Mouse (Mus musculus) liver, postnatal 0 days (tissue): Measurements from ENCODE around the gene Gucy1b1. TPM values are rescaled to one million over a fixed set of nuclear protein-coding genes. Genes with fewer than 3 reads are reported as not detected.

Experiments
- ATAC-seq: fragments of 200-750 bp; cut with Nextera tagmentation; 2 replicates; pipeline ENCODE4 v1.8.0; 2017; ENCODE audit warnings: mild to moderate bottlenecking, moderate library complexity
- DNase-seq: peaks from one replicate; pipeline ENCODE4 v3.0.0-alpha.2; 2016
- H3K27ac ChIP-seq: fragments of 300-500 bp; sonication (generic); 2 replicates; pipeline ENCODE4 v1.5.1; 2014; ENCODE audit warnings: antibody characterized with exemption, moderate library complexity, mild to moderate bottlenecking, low read depth
- H3K27me3 ChIP-seq: fragments of 300-500 bp; sonication (generic); 2 replicates; pipeline ENCODE4 v1.6.1; 2014; ENCODE audit warnings: low read length, control low read depth, mixed read lengths; ENCODE audit not compliant: insufficient read depth
- H3K36me3 ChIP-seq: fragments of 300-500 bp; sonication (generic); replicated peaks from 2 replicates; pipeline ENCODE4 v1.6.1; 2014; ENCODE audit warnings: mild to moderate bottlenecking, control low read depth, low read length, moderate library complexity, mixed read lengths; ENCODE audit not compliant: insufficient read depth
- H3K4me1 ChIP-seq: fragments of 300-500 bp; sonication (generic); 2 replicates; pipeline ENCODE4 v1.6.1; 2014; ENCODE audit warnings: antibody characterized with exemption, mild to moderate bottlenecking, control low read depth; ENCODE audit not compliant: insufficient read depth
- H3K4me2 ChIP-seq: fragments of 300-500 bp; sonication (generic); 2 replicates; pipeline ENCODE4 v1.6.1; 2014; ENCODE audit warnings: low read depth, mild to moderate bottlenecking, low read length, moderate library complexity, mixed read lengths
- H3K4me3 ChIP-seq: fragments of 300-500 bp; sonication (generic); 2 replicates; pipeline ENCODE4 v1.5.1; 2014; ENCODE audit warnings: low read depth, low read length
- H3K9ac ChIP-seq: fragments of 300-500 bp; sonication (generic); replicated peaks from 2 replicates; pipeline ENCODE4 v1.6.1; 2014; ENCODE audit warnings: mild to moderate bottlenecking, moderate library complexity
- H3K9me3 ChIP-seq: fragments of 300-500 bp; sonication (generic); 2 replicates; pipeline ENCODE4 v1.6.1; 2016; ENCODE audit warnings: mild to moderate bottlenecking, control low read depth, low read length, mixed read lengths
- CTCF ChIP-seq: sonication (generic); IDR thresholded peaks from 2 replicates; pipeline ENCODE4 v1.5.1; 2016; ENCODE audit warnings: antibody characterized with exemption, low read depth
- EP300 ChIP-seq: IDR thresholded peaks from 2 replicates; pipeline ENCODE4 v1.6.1; 2016; ENCODE audit warnings: antibody characterized with exemption, low read depth, mild to moderate bottlenecking
- WGBS: fragments of 180-500 bp; shearing (Covaris S2); extraction: QIAGEN DNeasy Blood & Tissue Kit; methylation state at CpG from one replicate; pipeline ENCODE4 v1.1.7; 2014; ENCODE audit not compliant: insufficient replicate concordance; 5-methylcytosine and 5-hydroxymethylcytosine counted together
- polyA plus RNA-seq: library from polyadenylated mRNA; unstranded; fragments of >200 nt; fragmentation: Nextera tagmentation; extraction: Ambion mirVana; gene quantifications from 2 replicates; pipeline ENCODE4 v1.2.1, GENCODE M21; 2015

Gene Gucy1b1
- polyA plus RNA-seq, 1 experiment from 2014 or later = 7.7 TPM

GRCm38 (mm10) chr3:82099127-82099526 is 24.6 kb upstream of the Gucy1b1 start:
- TF ChIP-seq CTCF (no peak), EP300 (no peak)
- Histone ChIP-seq H3K9me3 (no peaks in the 10 kb centered on the region), H3K4me1 (no peaks in the 10 kb centered on the region), H3K4me2 (no peak overlapping the region), H3K9ac (no peak overlapping the region), H3K36me3 (no peaks in the 10 kb centered on the region), H3K27me3 (no peaks in the 10 kb centered on the region), H3K4me3 (no peak overlapping the region), H3K27ac (no peak overlapping the region)
- ATAC-seq (no peak), DNase-seq (no peak)
- WGBS = 81% methylated on average over 6 of the region's 6 CpGs

GRCm38 (mm10) chr3:82096801-82097200 is 22.3 kb upstream of the Gucy1b1 start:
- TF ChIP-seq CTCF (no peak), EP300 (no peak)
- Histone ChIP-seq H3K9ac (no peak overlapping the region), H3K27me3 (no peaks in the 10 kb centered on the region), H3K4me2 (no peak overlapping the region), H3K4me1 (no peaks in the 10 kb centered on the region), H3K27ac (no peak overlapping the region), H3K4me3 (no peak overlapping the region), H3K36me3 (no peaks in the 10 kb centered on the region), H3K9me3 (no peaks in the 10 kb centered on the region)
- ATAC-seq (no peak), DNase-seq (no peak)
- 70% methylated on average over 2 of the region's 2 CpGs for WGBS

- peak; percentile 22 for DNase-seq
- no peaks in the 10 kb centered on the region for H3K4me1 ChIP-seq
- peak overlapping the region; percentile 36 for H3K4me3 ChIP-seq
- no peaks in the 10 kb centered on the region for H3K9me3 ChIP-seq
- no peak for ATAC-seq
- H3K9ac ChIP-seq = no peak overlapping the region; the same call in 1 of the 2 replicates
- TF ChIP-seq EP300 = no peak
- TF ChIP-seq CTCF = no peak
- no peaks in the 10 kb centered on the region for H3K36me3 ChIP-seq
- H3K4me2 ChIP-seq = peak overlapping the region; percentile 61
- peaks cover 17% of the 10 kb centered on the region for H3K27me3 ChIP-seq
- H3K27ac ChIP-seq = 0 out of 2 replicates have a peak overlapping the region, but pooled peaks have one; percentile 2
- WGBS = 2% methylated on average over 34 of the region's 34 CpGs
These were observed 728 bp downstream of the Gucy1b1 start for GRCm38 (mm10) chr3:82073741-82074181.

- H3K9ac ChIP-seq = no peak overlapping the region
- no peaks in the 10 kb centered on the region for H3K9me3 ChIP-seq
- H3K4me1 ChIP-seq = no peaks in the 10 kb centered on the region
- no peak overlapping the region for H3K4me3 ChIP-seq
- DNase-seq = no peak
- WGBS = 73% methylated on average over 5 of the region's 5 CpGs
- no peak overlapping the region for H3K27ac ChIP-seq
- no peaks in the 10 kb centered on the region for H3K27me3 ChIP-seq
- ATAC-seq = no peak
- H3K4me2 ChIP-seq = no peak overlapping the region
- no peaks in the 10 kb centered on the region for H3K36me3 ChIP-seq
- TF ChIP-seq EP300 (no peak), CTCF (no peak)
These were observed 6.7 kb downstream of the Gucy1b1 start for GRCm38 (mm10) chr3:82067830-82068229.

GRCm38 (mm10) chr3:82061402-82062180 is 12.9 kb downstream of the Gucy1b1 start:
- TF ChIP-seq CTCF (peak; percentile 16; the same call in 1 of the 2 replicates), EP300 (no peak)
- DNase-seq = no peak
- Histone ChIP-seq H3K27me3 (no peaks in the 10 kb centered on the region), H3K9me3 (no peaks in the 10 kb centered on the region), H3K4me3 (no peak overlapping the region), H3K4me2 (no peak overlapping the region), H3K36me3 (no peaks in the 10 kb centered on the region), H3K4me1 (no peaks in the 10 kb centered on the region; the same call in 1 of the 2 replicates), H3K27ac (no peak overlapping the region), H3K9ac (no peak overlapping the region)
- WGBS = 34% methylated on average over 9 of the region's 9 CpGs
- ATAC-seq = peak; percentile 12; the same call in 1 of the 2 replicates

- DNase-seq (no peak), ATAC-seq (no peak)
- no peak overlapping the region for H3K4me3 ChIP-seq
- H3K27ac ChIP-seq = no peak overlapping the region
- H3K9ac ChIP-seq = no peak overlapping the region
- no peak overlapping the region for H3K4me2 ChIP-seq
- H3K36me3 ChIP-seq = no peaks in the 10 kb centered on the region
- WGBS = 32% methylated on average over 5 of the region's 5 CpGs
- H3K4me1 ChIP-seq = no peaks in the 10 kb centered on the region; the same call in 1 of the 2 replicates
- no peak for TF ChIP-seq CTCF
- no peak for TF ChIP-seq EP300
- no peaks in the 10 kb centered on the region for H3K27me3 ChIP-seq
- no peaks in the 10 kb centered on the region for H3K9me3 ChIP-seq
These were observed 17.3 kb downstream of the Gucy1b1 start for GRCm38 (mm10) chr3:82057201-82057600.
